13 mouse cellular contexts compared by ENCODE assay signal in genomic region chr10:17385181-17385580, GRCm38 (mm10).
DNase-seq lines count a peak whose midpoint lies in the region; ATAC-seq lines count a peak whose summit lies in the region.
"Had no signal": no experiment of that assay in that cellular context is flagged by ENCODE, and none has a peak within 500 bp of the region (broad histone marks: within the 10 kb centered on the region; RNA-seq: fewer than 3 reads in every experiment).

No protein-coding gene starts in this region.

- WGBS in forebrain, embryonic 16.5 days, result 48% methylated on average over 1 of the region's 1 CpGs
- 59% methylated on average over 1 of the region's 1 CpGs for WGBS in forebrain, embryonic 12.5 days
- WGBS in midbrain, embryonic 15.5 days, result 68% methylated on average over 1 of the region's 1 CpGs

- no peak overlapping the region for H3K9ac ChIP-seq in forebrain, embryonic 16.5 days (replicated peaks; ENCODE audit: low read depth, low read length)
- H3K9ac ChIP-seq in forebrain, embryonic 12.5 days, result no peak overlapping the region
- no peak overlapping the region for H3K9ac ChIP-seq in midbrain, embryonic 15.5 days
- H3K9ac ChIP-seq: embryonic facial prominence, embryonic 13.5 days; lung, embryonic 15.5 days had no signal

- no peaks in the 10 kb centered on the region for H3K9me3 ChIP-seq in forebrain, embryonic 16.5 days (ENCODE audit: control insufficient read depth, low read length)
- no peaks in the 10 kb centered on the region for H3K9me3 ChIP-seq in forebrain, embryonic 12.5 days
- no peaks in the 10 kb centered on the region for H3K9me3 ChIP-seq in midbrain, embryonic 15.5 days
- H3K9me3 ChIP-seq: embryonic facial prominence, embryonic 13.5 days; G1E; lung, embryonic 15.5 days had no signal

- no peak overlapping the region for H3K4me3 ChIP-seq in forebrain, embryonic 16.5 days (replicated peaks; ENCODE audit: low read length)
- no peak overlapping the region for H3K4me3 ChIP-seq in forebrain, embryonic 12.5 days (replicated peaks)
- no peak overlapping the region for H3K4me3 ChIP-seq in midbrain, embryonic 15.5 days
- H3K4me3 ChIP-seq: embryonic facial prominence, embryonic 13.5 days; lung, embryonic 15.5 days had no signal

- 0 out of 2 replicates have a peak, but pooled peaks have one; percentile 40 for ATAC-seq in forebrain, embryonic 16.5 days
- ATAC-seq in forebrain, embryonic 12.5 days (ENCODE audit: low FRiP score), result no peak
- ATAC-seq in midbrain, embryonic 15.5 days (replicated peaks), result no peak
- ATAC-seq: intestine, embryonic 16.5 days had no signal

- H3K27ac ChIP-seq in forebrain, embryonic 16.5 days (ENCODE audit: low read length), result no peak overlapping the region
- no peak overlapping the region for H3K27ac ChIP-seq in forebrain, embryonic 12.5 days
- no peak overlapping the region for H3K27ac ChIP-seq in midbrain, embryonic 15.5 days
- H3K27ac ChIP-seq: embryonic facial prominence, embryonic 13.5 days; lung, embryonic 15.5 days had no signal

- peak; percentile 95 for DNase-seq in 3T3-L1 (ENCODE audit: low read depth, low spot score)
- DNase-seq in adrenal gland, postnatal 36 days, result peak; percentile 5 to 25
- DNase-seq in gonadal fat pad, adult 2 months (ENCODE audit: low read depth), result peak; percentile 44
- no peak for DNase-seq in spleen, adult 12 weeks (ENCODE audit: low spot score)
- no peak for DNase-seq in kidney, postnatal 36 days
- DNase-seq: thymus, postnatal 36 days had no signal

- H3K36me3 ChIP-seq in forebrain, embryonic 16.5 days (ENCODE audit: control insufficient read depth, insufficient read depth), result no peaks in the 10 kb centered on the region
- H3K36me3 ChIP-seq in forebrain, embryonic 12.5 days (replicated peaks), result no peaks in the 10 kb centered on the region
- H3K36me3 ChIP-seq in midbrain, embryonic 15.5 days (replicated peaks), result no peaks in the 10 kb centered on the region
- H3K36me3 ChIP-seq: embryonic facial prominence, embryonic 13.5 days; G1E; lung, embryonic 15.5 days had no signal

- H3K27me3 ChIP-seq in forebrain, embryonic 16.5 days (replicated peaks; ENCODE audit: control insufficient read depth, insufficient read depth, low read length), result no peaks in the 10 kb centered on the region
- H3K27me3 ChIP-seq in forebrain, embryonic 12.5 days, result no peaks in the 10 kb centered on the region
- no peaks in the 10 kb centered on the region for H3K27me3 ChIP-seq in midbrain, embryonic 15.5 days (replicated peaks)
- H3K27me3 ChIP-seq: embryonic facial prominence, embryonic 13.5 days; lung, embryonic 15.5 days had no signal

- H3K4me2 ChIP-seq in forebrain, embryonic 16.5 days (ENCODE audit: low read length), result no peak overlapping the region
- no peak overlapping the region for H3K4me2 ChIP-seq in forebrain, embryonic 12.5 days
- no peak overlapping the region for H3K4me2 ChIP-seq in midbrain, embryonic 15.5 days
- H3K4me2 ChIP-seq: embryonic facial prominence, embryonic 13.5 days; lung, embryonic 15.5 days had no signal

- H3K4me1 ChIP-seq in forebrain, embryonic 16.5 days (replicated peaks; ENCODE audit: control insufficient read depth, insufficient read depth, low read length), result no peaks in the 10 kb centered on the region
- no peaks in the 10 kb centered on the region for H3K4me1 ChIP-seq in forebrain, embryonic 12.5 days
- H3K4me1 ChIP-seq in midbrain, embryonic 15.5 days, result no peaks in the 10 kb centered on the region
- H3K4me1 ChIP-seq: embryonic facial prominence, embryonic 13.5 days; lung, embryonic 15.5 days had no signal

Comparison
In these comparisons a context has a peak if more than half of its experiments do, and no peak if none do; other contexts are left out.
1. DNase-seq: peak in 3T3-L1 (single experiment), adrenal gland, postnatal 36 days (2 of 2) and gonadal fat pad, adult 2 months (single experiment); none in spleen, adult 12 weeks (single experiment) and kidney, postnatal 36 days (0 of 2).